Mouse (Mus musculus): ENCODE data around the gene Slc22a22.

- TF ChIP-seq CTCF (IDR thresholded peaks at IDR 0.05; ENCODE audit: insufficient read depth, low read length) (peak; percentile 54), POLR2A (IDR thresholded peaks at IDR 0.05; ENCODE audit: borderline replicate concordance, extremely low read depth, low read depth, low read length) (no peak)
Measured at GRCm38 (mm10) chr15:57508242-57509184, 31.1 kb upstream of the Slc22a22 start.
